Mouse (Mus musculus): ENCODE data around the gene Sdk1. TPM values are rescaled to one million over a fixed set of nuclear protein-coding genes. Genes with fewer than 3 reads are reported as not detected.

Sdk1 gene
- total RNA-seq, 2 experiments from 2014 or later: 14.2 to 14.3 TPM

GRCm38 (mm10) chr5:142036536-142036935, 795.2 kb downstream of the Sdk1 start:
- DNase-seq (ENCODE audit: low spot score in 2 of 2): peak; percentile 37 to 40

GRCm38 (mm10) chr5:142039236-142039635, 797.9 kb downstream of the Sdk1 start:
- intact Hi-C loops (cut with DNase I): no loop called here
- DNase-seq (ENCODE audit: low spot score in 2 of 2): no peak

More at GRCm38 (mm10) chr5:142036536-142036935, 795.2 kb downstream of the Sdk1 start:
- intact Hi-C loops (cut with DNase I): no loop called here

- DNase-seq (ENCODE audit: low spot score in 2 of 2): no peak
- intact Hi-C loops (cut with DNase I): no loop called here
Measured at GRCm38 (mm10) chr5:142039891-142040530, 798.7 kb downstream of the Sdk1 start.

- intact Hi-C loops (cut with DNase I): no loop called here
- no peak for DNase-seq (ENCODE audit: low spot score in 2 of 2)
Measured at GRCm38 (mm10) chr5:142041226-142041802, 800.0 kb downstream of the Sdk1 start.

- peak in 1 of 2 experiments; percentile 8 for DNase-seq (ENCODE audit: low spot score in 2 of 2)
- intact Hi-C loops (cut with DNase I): no loop called here
Measured at GRCm38 (mm10) chr5:142061781-142062180, 820.5 kb downstream of the Sdk1 start.

- intact Hi-C loops (cut with DNase I): no loop called here
Measured at GRCm38 (mm10) chr5:142071322-142071721, 830.0 kb downstream of the Sdk1 start.

GRCm38 (mm10) chr5:142073901-142074300, 832.6 kb downstream of the Sdk1 start:
- DNase-seq (ENCODE audit: low spot score in 2 of 2): no peak
- intact Hi-C loops (cut with DNase I): no loop called here

More at GRCm38 (mm10) chr5:142071322-142071721, 830.0 kb downstream of the Sdk1 start:
- DNase-seq (ENCODE audit: low spot score in 2 of 2): no peak

GRCm38 (mm10) chr5:142074561-142075500, 833.5 kb downstream of the Sdk1 start:
- peak; percentile 54 to 73 for DNase-seq (ENCODE audit: low spot score in 2 of 2)
- intact Hi-C loops (cut with DNase I): no loop called here

GRCm38 (mm10) chr5:142080661-142081060, 839.4 kb downstream of the Sdk1 start:
- no peak for DNase-seq (ENCODE audit: low spot score in 2 of 2)
- intact Hi-C loops (cut with DNase I): no loop called here

GRCm38 (mm10) chr5:142081076-142081475, 839.8 kb downstream of the Sdk1 start:
- intact Hi-C loops (cut with DNase I): no loop called here
- no peak for DNase-seq (ENCODE audit: low spot score in 2 of 2)

- DNase-seq (ENCODE audit: low spot score in 2 of 2): no peak
- intact Hi-C loops (cut with DNase I): no loop called here
Measured at GRCm38 (mm10) chr5:142096377-142096841, 855.1 kb downstream of the Sdk1 start.

GRCm38 (mm10) chr5:142100176-142100575, 858.9 kb downstream of the Sdk1 start:
- intact Hi-C loops (cut with DNase I): no loop called here
- no peak for DNase-seq (ENCODE audit: low spot score in 2 of 2)

- intact Hi-C loops (cut with DNase I): no loop called here
- DNase-seq (ENCODE audit: low spot score in 2 of 2): no peak
Measured at GRCm38 (mm10) chr5:142107434-142107833, 866.1 kb downstream of the Sdk1 start.

- DNase-seq (ENCODE audit: low spot score in 2 of 2): no peak
- intact Hi-C loops (cut with DNase I): no loop called here
Measured at GRCm38 (mm10) chr5:142111989-142112388, 870.7 kb downstream of the Sdk1 start.

GRCm38 (mm10) chr5:142113210-142114175, 872.2 kb downstream of the Sdk1 start:
- no peak for DNase-seq (ENCODE audit: low spot score in 2 of 2)
- intact Hi-C loops (cut with DNase I): no loop called here

- intact Hi-C loops (cut with DNase I): no loop called here
- DNase-seq (ENCODE audit: low spot score in 2 of 2): no peak
Measured at GRCm38 (mm10) chr5:142127779-142128178, 886.5 kb downstream of the Sdk1 start.

GRCm38 (mm10) chr5:142128181-142128611, 886.9 kb downstream of the Sdk1 start:
- intact Hi-C loops (cut with DNase I): no loop called here
- DNase-seq (ENCODE audit: low spot score in 2 of 2): no peak

GRCm38 (mm10) chr5:142130004-142130403, 888.7 kb downstream of the Sdk1 start:
- no peak for DNase-seq (ENCODE audit: low spot score in 2 of 2)
- intact Hi-C loops (cut with DNase I): no loop called here

GRCm38 (mm10) chr5:142139978-142140377, 898.7 kb downstream of the Sdk1 start:
- intact Hi-C loops (cut with DNase I): no loop called here
- peak; percentile 7 to 72 for DNase-seq (ENCODE audit: low spot score in 2 of 2)

All from left cerebral cortex, postnatal 25 days (tissue).